ENCODE assay signal across 13 mouse cellular contexts in genomic region chr2:150669454-150670045, GRCm38 (mm10). TPM values are rescaled to one million over a fixed set of nuclear protein-coding genes. Genes with fewer than 3 reads are reported as not detected.
DNase-seq lines count a peak whose midpoint lies in the region; ATAC-seq and TF ChIP-seq lines count a peak whose summit lies in the region.
"Had no signal": no experiment of that assay in that cellular context is flagged by ENCODE, and none has a peak within 500 bp of the region (broad histone marks: within the 10 kb centered on the region; RNA-seq: fewer than 3 reads in every experiment).

No protein-coding gene starts in this region.

- TF ChIP-seq CTCF in thymus, adult 2 months (IDR thresholded peaks at IDR 0.05; ENCODE audit: borderline replicate concordance, control insufficient read depth, extremely low read depth, insufficient read depth, low read length, poor library complexity) = no peak

- no peak for ATAC-seq in heart, embryonic 11.5 days (replicated peaks; ENCODE audit: insufficient number of reproducible peaks, low FRiP score, low TSS enrichment)
- no peak for ATAC-seq in forebrain, embryonic 12.5 days (ENCODE audit: low FRiP score)
- no peak for ATAC-seq in forebrain, embryonic 13.5 days
- ATAC-seq: forebrain, embryonic 15.5 days had no signal

- H3K36me3 ChIP-seq in heart, embryonic 11.5 days (ENCODE audit: control insufficient read depth, insufficient read depth, low read length) = no peaks in the 10 kb centered on the region
- no peaks in the 10 kb centered on the region for H3K36me3 ChIP-seq in thymus, adult 2 months (ENCODE audit: control insufficient read depth, insufficient read depth, low read length)
- no peaks in the 10 kb centered on the region for H3K36me3 ChIP-seq in forebrain, embryonic 12.5 days (replicated peaks)
- H3K36me3 ChIP-seq in forebrain, embryonic 13.5 days (ENCODE audit: poor library complexity, severe bottlenecking) = no peaks in the 10 kb centered on the region
- H3K36me3 ChIP-seq: forebrain, embryonic 15.5 days; limb, embryonic 15.5 days had no signal

- no peak for TF ChIP-seq POLR2A in thymus, adult 2 months (IDR thresholded peaks at IDR 0.05; ENCODE audit: control insufficient read depth, extremely low read depth, insufficient read depth, low read length, poor library complexity)

- peaks cover 10% of the 10 kb centered on the region for H3K4me1 ChIP-seq in heart, embryonic 11.5 days (ENCODE audit: control insufficient read depth, insufficient read depth, low read length)
- peaks cover 40% of the 10 kb centered on the region for H3K4me1 ChIP-seq in thymus, adult 2 months (replicated peaks; ENCODE audit: control insufficient read depth, insufficient read depth, low read length)
- peaks cover 36% of the 10 kb centered on the region for H3K4me1 ChIP-seq in forebrain, embryonic 12.5 days
- peaks cover 39% of the 10 kb centered on the region for H3K4me1 ChIP-seq in forebrain, embryonic 13.5 days

- WGBS in heart, embryonic 11.5 days (ENCODE audit: insufficient replicate concordance) = 62% methylated on average over 2 of the region's 2 CpGs
- WGBS in thymus, adult 2 months = 8% methylated on average over 2 of the region's 2 CpGs
- WGBS in forebrain, embryonic 12.5 days = 77% methylated on average over 2 of the region's 2 CpGs
- 90% methylated on average over 2 of the region's 2 CpGs for WGBS in forebrain, embryonic 13.5 days

- H3K4me3 ChIP-seq in heart, embryonic 11.5 days (ENCODE audit: low read depth, low read length) = no peak overlapping the region
- H3K4me3 ChIP-seq in thymus, adult 2 months (ENCODE audit: control insufficient read depth, insufficient read depth, low read length) = no peak overlapping the region
- H3K4me3 ChIP-seq in forebrain, embryonic 12.5 days (replicated peaks) = no peak overlapping the region
- no peak overlapping the region for H3K4me3 ChIP-seq in forebrain, embryonic 13.5 days
- H3K4me3 ChIP-seq: forebrain, embryonic 15.5 days; limb, embryonic 15.5 days; myocyte had no signal

- H3K4me2 ChIP-seq in heart, embryonic 11.5 days = no peak overlapping the region
- no peak overlapping the region for H3K4me2 ChIP-seq in forebrain, embryonic 12.5 days
- no peak overlapping the region for H3K4me2 ChIP-seq in forebrain, embryonic 13.5 days
- H3K4me2 ChIP-seq: forebrain, embryonic 15.5 days; limb, embryonic 15.5 days had no signal

- H3K9me3 ChIP-seq in heart, embryonic 11.5 days (replicated peaks; ENCODE audit: control insufficient read depth, low read length) = no peaks in the 10 kb centered on the region
- no peaks in the 10 kb centered on the region for H3K9me3 ChIP-seq in forebrain, embryonic 12.5 days
- no peaks in the 10 kb centered on the region for H3K9me3 ChIP-seq in forebrain, embryonic 13.5 days (replicated peaks)
- H3K9me3 ChIP-seq: forebrain, embryonic 15.5 days; limb, embryonic 15.5 days had no signal

- H3K9ac ChIP-seq in heart, embryonic 11.5 days (ENCODE audit: low read depth, low read length) = no peak overlapping the region
- no peak overlapping the region for H3K9ac ChIP-seq in forebrain, embryonic 12.5 days
- H3K9ac ChIP-seq in forebrain, embryonic 13.5 days = no peak overlapping the region
- H3K9ac ChIP-seq: forebrain, embryonic 15.5 days; limb, embryonic 15.5 days had no signal

- H3K27ac ChIP-seq in heart, embryonic 11.5 days (ENCODE audit: low read depth, low read length) = no peak overlapping the region
- H3K27ac ChIP-seq in thymus, adult 2 months (ENCODE audit: control insufficient read depth, insufficient read depth, low read length) = peak overlapping the region; percentile 3; the same call in 1 of the 2 replicates
- H3K27ac ChIP-seq in forebrain, embryonic 12.5 days = no peak overlapping the region
- no peak overlapping the region for H3K27ac ChIP-seq in forebrain, embryonic 13.5 days
- H3K27ac ChIP-seq: forebrain, embryonic 15.5 days; limb, embryonic 15.5 days had no signal

- H3K27me3 ChIP-seq in heart, embryonic 11.5 days (ENCODE audit: control insufficient read depth, insufficient read depth, low read length) = 0 out of 2 replicates have a peak, but pooled peaks cover 2% of the 10 kb centered on the region
- H3K27me3 ChIP-seq in thymus, adult 2 months (ENCODE audit: control insufficient read depth, insufficient read depth, low read length) = no peaks in the 10 kb centered on the region
- peaks cover 19% of the 10 kb centered on the region for H3K27me3 ChIP-seq in forebrain, embryonic 12.5 days
- H3K27me3 ChIP-seq in forebrain, embryonic 13.5 days = no peaks in the 10 kb centered on the region
- H3K27me3 ChIP-seq: forebrain, embryonic 15.5 days had no signal

- DNase-seq in heart, postnatal 4 days = peak; percentile 33
- DNase-seq in thymus, adult 2 months = peak; percentile 32
- DNase-seq in thymus, adult 18-20 months = no peak
- peak; percentile 59 for DNase-seq in lung, postnatal 25 days (ENCODE audit: low spot score)
- DNase-seq in thymus, postnatal 4 days = peak; percentile 33
- DNase-seq: adrenal gland, postnatal 25 days had no signal

RNA-seq across cellular contexts. Expression of gene Acss1, which starts 1.2 kb away (rescaled TPM):
- total RNA-seq in heart, postnatal 4 days (2021) = 10 to 100 TPM; 26.7 to 27.3 TPM
- 14.8 and 16.8 TPM in 2 replicates for polyA plus RNA-seq in heart, embryonic 11.5 days (2014; fragmentation: Nextera tagmentation; extraction: Ambion mirVana)
- 124 and 136 TPM in 2 replicates for polyA plus RNA-seq in thymus, adult 2 months (2012; rRNA removed)
- 43.4 and 54.8 TPM in 2 replicates for polyA plus RNA-seq in forebrain, embryonic 12.5 days (2016; fragmentation: Nextera tagmentation; extraction: Ambion mirVana)
- 32.9 and 34.1 TPM in 2 replicates for polyA plus RNA-seq in forebrain, embryonic 13.5 days (2015; fragmentation: Nextera tagmentation; extraction: Ambion mirVana)
- polyA plus RNA-seq: myocyte had no signal

RNA-seq across cellular contexts. Expression of gene Vsx1, which starts 19.6 kb away (rescaled TPM):
- total RNA-seq in heart, postnatal 4 days (2021) = not detected
- not detected in 2 replicates for polyA plus RNA-seq in heart, embryonic 11.5 days (2014; fragmentation: Nextera tagmentation; extraction: Ambion mirVana)
- not detected in 2 replicates for polyA plus RNA-seq in thymus, adult 2 months (2012; rRNA removed)
- 0.06 and 0.11 TPM in 2 replicates for polyA plus RNA-seq in forebrain, embryonic 12.5 days (2016; fragmentation: Nextera tagmentation; extraction: Ambion mirVana)
- polyA plus RNA-seq in forebrain, embryonic 13.5 days (2015; fragmentation: Nextera tagmentation; extraction: Ambion mirVana) = 0.10 and 0.12 TPM in 2 replicates
- total RNA-seq: adrenal gland, postnatal 25 days; heart, postnatal 10 days had no signal
- polyA plus RNA-seq: forebrain, embryonic 15.5 days; limb, embryonic 15.5 days; myocyte had no signal

Comparison
In these comparisons a context has a peak if more than half of its experiments do, and no peak if none do; other contexts are left out.
1. DNase-seq: peak in heart, postnatal 4 days (single experiment), thymus, adult 2 months (single experiment), lung, postnatal 25 days (single experiment) and thymus, postnatal 4 days (single experiment); none in thymus, adult 18-20 months (0 of 2).